Mouse (Mus musculus) megakaryocyte-erythroid progenitor cell, adult 5-6 weeks (primary cell): Measurements from ENCODE around the gene Plekha6. TPM values are rescaled to one million over a fixed set of nuclear protein-coding genes. Genes with fewer than 3 reads are reported as not detected.

Experiments used
- ATAC-seq: replicated peaks from 2 replicates; pipeline ENCODE4 v1.8.0; 2016; ENCODE audit warnings: mild to moderate bottlenecking, inconsistent platforms; ENCODE audit not compliant: severe bottlenecking, poor library complexity, low FRiP score, low TSS enrichment
- total RNA-seq, 2 experiments: library from RNA; stranded (forward) in 1 of 2; stranded (reverse) in 1 of 2; fragments of 200-1000, 215-1000 nt in 1 of 2; fragments of >200 nt in 1 of 2; fragmentation: Nextera tagmentation in 1 of 2; gene quantifications; 2 replicates each; pipeline ENCODE4 v1.2.3; 2014 to 2017

The Plekha6 gene
- total RNA-seq, 2 experiments from 2014 or later = 2.2 to 18.6 TPM

GRCm38 (mm10) chr1:133231523-133232193 lies 67.6 kb downstream of the Plekha6 start:
- ATAC-seq = no peak

- no peak for ATAC-seq
These were observed 71.9 kb downstream of the Plekha6 start for GRCm38 (mm10) chr1:133235909-133236308.

GRCm38 (mm10) chr1:133236693-133237440 lies 72.9 kb downstream of the Plekha6 start:
- peak; percentile 70 for ATAC-seq

GRCm38 (mm10) chr1:133237670-133238069 lies 73.7 kb downstream of the Plekha6 start:
- ATAC-seq = 0 out of 2 replicates have a peak, but pooled peaks have one; percentile 36

GRCm38 (mm10) chr1:133239121-133239812 lies 75.3 kb downstream of the Plekha6 start:
- no peak for ATAC-seq

GRCm38 (mm10) chr1:133239813-133240160 lies 75.8 kb downstream of the Plekha6 start:
- no peak for ATAC-seq

- ATAC-seq = no peak
These were observed 76.9 kb downstream of the Plekha6 start for GRCm38 (mm10) chr1:133240881-133241280.

GRCm38 (mm10) chr1:133244668-133245067 lies 80.7 kb downstream of the Plekha6 start:
- ATAC-seq = peak; percentile 93

GRCm38 (mm10) chr1:133245690-133246619 lies 81.9 kb downstream of the Plekha6 start:
- ATAC-seq = peak; percentile 32

- ATAC-seq = no peak
These were observed 83.2 kb downstream of the Plekha6 start for GRCm38 (mm10) chr1:133247189-133247588.

GRCm38 (mm10) chr1:133250761-133251160 lies 86.8 kb downstream of the Plekha6 start:
- no peak for ATAC-seq

- no peak for ATAC-seq
These were observed 87.6 kb downstream of the Plekha6 start for GRCm38 (mm10) chr1:133251625-133252034.

- ATAC-seq = peak; percentile 46; the same call in 1 of the 2 replicates
These were observed 88.2 kb downstream of the Plekha6 start for GRCm38 (mm10) chr1:133252251-133252650.

- ATAC-seq = no peak
These were observed 89.0 kb downstream of the Plekha6 start for GRCm38 (mm10) chr1:133252801-133253531.

GRCm38 (mm10) chr1:133253532-133253866 lies 89.5 kb downstream of the Plekha6 start:
- ATAC-seq = no peak

- ATAC-seq = no peak
These were observed 90.2 kb downstream of the Plekha6 start for GRCm38 (mm10) chr1:133254226-133254625.

- ATAC-seq = peak; percentile 39; the same call in 1 of the 2 replicates
These were observed 91.1 kb downstream of the Plekha6 start for GRCm38 (mm10) chr1:133254856-133255764.

- no peak for ATAC-seq
These were observed 91.8 kb downstream of the Plekha6 start for GRCm38 (mm10) chr1:133255776-133256175.
